Mouse (Mus musculus) erythroblast, adult 5-6 weeks (primary cell): ENCODE data around the gene Aprt. TPM values are rescaled to one million over a fixed set of nuclear protein-coding genes. Genes with fewer than 3 reads are reported as not detected.

Experiments
- ATAC-seq: replicated peaks from 2 replicates; pipeline ENCODE4 v1.8.0; 2016; ENCODE audit warnings: moderate number of reproducible peaks, mild to moderate bottlenecking, moderate TSS enrichment, inconsistent platforms; ENCODE audit not compliant: poor library complexity, low FRiP score, severe bottlenecking
- total RNA-seq, 2 experiments: library from RNA; stranded (forward) in 1 of 2; stranded (reverse) in 1 of 2; fragments of 150-400 nt in 1 of 2; fragments of 200-764, 138-1000 nt in 1 of 2; gene quantifications; 2 replicates each; pipeline versions ENCODE4 v1.2.3 to v1.2.4; 2015 to 2017; ENCODE audit warnings: low replicate concordance in 2 of 2

Aprt gene
- total RNA-seq (2015; ENCODE audit: low replicate concordance) (77.1 and 85.7 TPM in 2 replicates), total RNA-seq (2017; ENCODE audit: low replicate concordance) (20.6 and 30.2 TPM in 2 replicates)

- ATAC-seq: peak; percentile 88
These were observed at the start of gene Aprt for GRCm38 (mm10) chr8:122576648-122577022. Gene Aprt (minus strand): TSS chr8:122576909.

- ATAC-seq: no peak
These were observed 49.1 kb upstream of the Aprt start for GRCm38 (mm10) chr8:122625811-122626210.

- ATAC-seq: no peak
These were observed 47.9 kb upstream of the Aprt start for GRCm38 (mm10) chr8:122624653-122625052.

GRCm38 (mm10) chr8:122623844-122624642, 47.3 kb upstream of the Aprt start:
- no peak for ATAC-seq

- no peak for ATAC-seq
These were observed 46.0 kb upstream of the Aprt start, which contains the start of gene Pabpn1l for GRCm38 (mm10) chr8:122622727-122623126. Gene Pabpn1l (minus strand): TSS chr8:122622739.

- ATAC-seq: no peak
These were observed 43.7 kb upstream of the Aprt start for GRCm38 (mm10) chr8:122620446-122620845.

- ATAC-seq: peak; percentile 85
These were observed 42.1 kb upstream of the Aprt start for GRCm38 (mm10) chr8:122618660-122619378.

- peak; percentile 50 for ATAC-seq
These were observed 41.3 kb upstream of the Aprt start for GRCm38 (mm10) chr8:122617947-122618546.

GRCm38 (mm10) chr8:122616181-122616905, 39.6 kb upstream of the Aprt start:
- no peak for ATAC-seq

- peak; percentile 94 for ATAC-seq
These were observed 34.8 kb upstream of the Aprt start, which contains the start of the genes Galns and Trappc2l for GRCm38 (mm10) chr8:122611295-122612133. Gene Galns (minus strand): TSS chr8:122611463. Gene Trappc2l (plus strand): TSS chr8:122611640.

- ATAC-seq: no peak
These were observed 34.0 kb upstream of the Aprt start for GRCm38 (mm10) chr8:122610612-122611277.

- no peak for ATAC-seq
These were observed 33.5 kb upstream of the Aprt start for GRCm38 (mm10) chr8:122610209-122610608.

GRCm38 (mm10) chr8:122606810-122607209, 30.1 kb upstream of the Aprt start:
- no peak for ATAC-seq

- ATAC-seq: no peak
These were observed 28.7 kb upstream of the Aprt start for GRCm38 (mm10) chr8:122605367-122605766.

- ATAC-seq: no peak
These were observed 27.9 kb upstream of the Aprt start for GRCm38 (mm10) chr8:122604640-122605039.

- ATAC-seq: no peak
These were observed 24.0 kb upstream of the Aprt start for GRCm38 (mm10) chr8:122600666-122601065.

GRCm38 (mm10) chr8:122596031-122596430, 19.3 kb upstream of the Aprt start:
- no peak for ATAC-seq

GRCm38 (mm10) chr8:122593783-122594507, 17.2 kb upstream of the Aprt start:
- no peak for ATAC-seq
